Mouse (Mus musculus): Measurements from ENCODE around the gene Hnrnpc. TPM values are rescaled to one million over a fixed set of nuclear protein-coding genes. Genes with fewer than 3 reads are reported as not detected.
"Not testable (repeated sequence)": the region's sequence is repeated elsewhere in the genome, so short reads cannot be mapped to it uniquely, and the experiment has no call there.

Hnrnpc gene
- total RNA-seq, 2 experiments from 2014 or later, result 125 to 133 TPM

GRCm38 (mm10) chr14:52042359-52042758, 61.5 kb downstream of the Hnrnpc start, which contains the start of gene Olfr221:
TSS of gene Olfr221 (minus strand) at chr14:52042459.
- DNase-seq; intact Hi-C loops (cut with DNase I): not testable (repeated sequence)

- intact Hi-C loops (cut with DNase I), result no loop called here
- no peak for DNase-seq
These were observed 64.5 kb downstream of the Hnrnpc start for GRCm38 (mm10) chr14:52039332-52039731.

- intact Hi-C loops (cut with DNase I), result no loop called here
- no peak for DNase-seq
These were observed 67.9 kb downstream of the Hnrnpc start for GRCm38 (mm10) chr14:52035926-52036325.

GRCm38 (mm10) chr14:52026342-52026741, 77.5 kb downstream of the Hnrnpc start:
- no peak for DNase-seq
- intact Hi-C loops (cut with DNase I), result no loop called here

- DNase-seq, result no peak
- intact Hi-C loops (cut with DNase I), result loop anchor here (1.0 to 5.0 kb wide), 2 partner anchors 122 to 173 kb away; partner anchors contain the start of gene Supt16
These were observed 79.7 kb downstream of the Hnrnpc start for GRCm38 (mm10) chr14:52024133-52024532.

Other genes with a start within 250 kb of the Hnrnpc start
- gene Mettl17, start 219.2 kb downstream of the Hnrnpc start, total RNA-seq (2021), result 10 to 100 TPM; 19.3 to 24.4 TPM
- under 1 TPM; 0.11 to 0.22 TPM for gene Slc39a2, start 211.1 kb downstream of the Hnrnpc start, total RNA-seq (2021)
- 1,000 to 10,000 TPM; 1,444 to 1,487 TPM for gene Ndrg2, start 189.9 kb downstream of the Hnrnpc start, total RNA-seq (2021)
- not detected for gene Tppp2, start 185.6 kb downstream of the Hnrnpc start, total RNA-seq (2021)
- gene Rnase13, start 181.3 kb downstream of the Hnrnpc start, total RNA-seq (2021), result not detected
- gene Arhgef40, start 119.3 kb downstream of the Hnrnpc start, total RNA-seq (2021), result 10 to 100 TPM; 30.3 to 34.7 TPM
- gene Tmem253, start 88.4 kb downstream of the Hnrnpc start, total RNA-seq (2021), result 1 to 10 TPM; 2.1 to 2.3 TPM
- 10 to 100 TPM; 27.8 to 31.7 TPM for gene Zfp219, start 83.3 kb downstream of the Hnrnpc start, total RNA-seq (2021)
- gene Olfr221, start 61.6 kb downstream of the Hnrnpc start, total RNA-seq (2021), result not detected
- not detected for gene Rpgrip1, start 6.7 kb upstream of the Hnrnpc start, total RNA-seq (2021)
- 10 to 100 TPM; 21.7 to 25.5 TPM for gene Supt16, start 93.4 kb upstream of the Hnrnpc start, total RNA-seq (2021)
- gene Chd8, start 153.8 kb upstream of the Hnrnpc start, total RNA-seq (2021), result 10 to 100 TPM; 38.6 to 43.2 TPM
- gene Tox4, start 175.1 kb upstream of the Hnrnpc start, total RNA-seq (2021), result 10 to 100 TPM; 35.7 to 38.8 TPM
- gene Rab2b, start 175.5 kb upstream of the Hnrnpc start, total RNA-seq (2021), result 1 to 10 TPM; 4.1 to 7.2 TPM
- gene Mettl3, start 201.1 kb upstream of the Hnrnpc start, total RNA-seq (2021), result 10 to 100 TPM; 16.5 to 18.1 TPM
- 1 to 10 TPM; 2.0 to 2.4 TPM for gene Sall2, start 224.7 kb upstream of the Hnrnpc start, total RNA-seq (2021)

All from heart, postnatal 36 days (tissue).